Mouse (Mus musculus) CH12.LX (cell line): ENCODE measurements at regions not wholly inside any gene's neighbourhood (a gene's known extent, or its start where the extent isn't known, plus 50 kb on each side); places are given as distances from the start of the nearest gene placed in this dataset.

ENCODE experiments used
- DNase-seq: peaks from one replicate; pipeline ENCODE4 v3.0.0-alpha.2; 2013; ENCODE audit errors: extremely low read depth
- H3K27ac ChIP-seq: 2 replicates; pipeline ENCODE4 v1.5.1; 2012; ENCODE audit warnings: low read depth, mild to moderate bottlenecking, control low read depth, moderate library complexity; ENCODE audit not compliant: insufficient read depth
- H3K27me3 ChIP-seq: replicated peaks from 2 replicates; pipeline ENCODE3; 2012; ENCODE audit warnings: inconsistent platforms
- H3K36me3 ChIP-seq, 2 experiments: replicated peaks in 1 of 2; 2 replicates each; pipeline versions ENCODE3 to v1.6.1; 2012; ENCODE audit warnings: inconsistent platforms in 1 of 2, low read length in 1 of 2, mild to moderate bottlenecking in 1 of 2, mixed read lengths in 1 of 2, moderate library complexity in 1 of 2; ENCODE audit not compliant: control insufficient read depth in 1 of 2, insufficient read depth in 1 of 2
- H3K4me1 ChIP-seq, 2 experiments: 2 replicates each; pipeline ENCODE4 v1.6.1; 2012; ENCODE audit warnings: inconsistent platforms in 1 of 2, moderate library complexity in 1 of 2; ENCODE audit not compliant: insufficient read depth in 2 of 2, control insufficient read depth in 1 of 2
- H3K4me2 ChIP-seq: 2 replicates; pipeline ENCODE4 v1.6.1; 2012; ENCODE audit warnings: low read depth, mild to moderate bottlenecking, control low read depth; ENCODE audit not compliant: poor library complexity, insufficient read depth, severe bottlenecking
- H3K4me3 ChIP-seq, 3 experiments: fragments of 150-350 bp in 1 of 3; sonication (generic) in 1 of 3; replicated peaks in 1 of 3; 2 replicates each; pipeline versions ENCODE3 to v1.5.1; 2011 to 2012; ENCODE audit warnings: low read depth in 2 of 3, low read length in 2 of 3, mild to moderate bottlenecking in 2 of 3, moderate library complexity in 2 of 3, control low read depth in 1 of 3, improper control_type of control experiment in 1 of 3, inconsistent platforms in 1 of 3, mixed read lengths in 1 of 3; ENCODE audit not compliant: poor library complexity in 1 of 3
- H3K79me2 ChIP-seq: replicated peaks from 2 replicates; pipeline ENCODE4 v1.6.1; 2012; ENCODE audit warnings: mild to moderate bottlenecking, moderate library complexity; ENCODE audit not compliant: control insufficient read depth, poor library complexity, insufficient read depth, severe bottlenecking; ENCODE audit errors: extremely low read depth
- H3K9ac ChIP-seq: 2 replicates; pipeline ENCODE4 v1.6.1; 2012; ENCODE audit warnings: low read depth, mild to moderate bottlenecking, control low read depth, moderate library complexity; ENCODE audit not compliant: insufficient read depth
- H3K9me3 ChIP-seq: replicated peaks from 2 replicates; pipeline ENCODE3; 2012; ENCODE audit warnings: low read length, inconsistent platforms, mixed read lengths
- BHLHE40 ChIP-seq: IDR thresholded peaks from 2 replicates; pipeline ENCODE4 v1.6.1; 2011; ENCODE audit warnings: mild to moderate bottlenecking, low read depth, low read length, improper control_type of control experiment
- CTCF ChIP-seq, 2 experiments: IDR thresholded peaks in 1 of 2; conservative IDR thresholded peaks in 1 of 2; 2 replicates each; pipeline ENCODE4 v1.5.1; 2011 to 2012; ENCODE audit warnings: low read depth in 2 of 2, low read length in 2 of 2, improper control_type of control experiment in 1 of 2, inconsistent platforms in 1 of 2, mild to moderate bottlenecking in 1 of 2, moderate library complexity in 1 of 2
- EP300 ChIP-seq: IDR thresholded peaks from 2 replicates; pipeline ENCODE4 v1.6.1; 2011; ENCODE audit warnings: low read length, improper control_type of control experiment
- HCFC1 ChIP-seq: IDR thresholded peaks from 2 replicates; pipeline ENCODE4 v1.6.1; 2012; ENCODE audit warnings: low read depth, mild to moderate bottlenecking, inconsistent platforms, low read length, improper control_type of control experiment
- PAX5 ChIP-seq: IDR thresholded peaks from 2 replicates; pipeline ENCODE4 v1.6.1; 2012; ENCODE audit warnings: low read length, inconsistent platforms, mixed read lengths
- RAD21 ChIP-seq: IDR thresholded peaks from 2 replicates; pipeline ENCODE4 v1.6.1; 2011; ENCODE audit warnings: low read depth, mild to moderate bottlenecking, low read length, improper control_type of control experiment, moderate library complexity
- ZC3H11A ChIP-seq: IDR thresholded peaks from 2 replicates; pipeline ENCODE4 v1.6.1; 2012; ENCODE audit warnings: low read depth, mild to moderate bottlenecking, inconsistent platforms, low read length, improper control_type of control experiment
- ZMIZ1 ChIP-seq: IDR thresholded peaks from 2 replicates; pipeline ENCODE4 v1.6.1; 2012; ENCODE audit warnings: low read depth, mild to moderate bottlenecking, inconsistent platforms, low read length, improper control_type of control experiment
- dilution Hi-C: fragments of 300-500 bp; cut with MboI; formaldehyde crosslinking; loops from 2 replicates; pipeline ENCODE4 v1.14.3; 2020; ENCODE audit warnings: low sequenced_read_pairs; ENCODE audit not compliant: extremely low pct_unique_long_range_greater_than_20kb, extremely low pct_ligation_motif_present
- in situ Hi-C: fragments of 300-500 bp; cut with MboI; formaldehyde crosslinking; loops from 3 replicates; pipeline ENCODE4 v1.14.3; 2019; ENCODE audit warnings: low sequenced_read_pairs, low pct_ligation_motif_present, low pct_unique_long_range_greater_than_20kb, mixed read lengths

GRCm38 (mm10) chr9:46512276-46513051 lies 192.7 kb upstream of the 4931429L15Rik start:
- Histone ChIP-seq H3K79me2 (no peaks in the 10 kb centered on the region), H3K27ac (no peak overlapping the region), H3K27me3 (peaks cover 70% of the 10 kb centered on the region), H3K36me3 (no peaks in the 10 kb centered on the region), H3K9me3 (peaks cover 11% of the 10 kb centered on the region), H3K4me1 (0 out of 4 replicates have a peak, but pooled peaks cover 0 to 6% of the 10 kb centered on the region in 2 experiments), H3K4me2 (no peak overlapping the region), H3K4me3 (no peak overlapping the region), H3K9ac (no peak overlapping the region)
- TF ChIP-seq BHLHE40 = no peak
- TF ChIP-seq PAX5 = no peak
- no peak for TF ChIP-seq ZC3H11A
- no peak for DNase-seq
- dilution Hi-C loops = no loop called here
- in situ Hi-C loops = no loop called here

- no peak overlapping the region for H3K4me3 ChIP-seq
- H3K27ac ChIP-seq = no peak overlapping the region
- H3K36me3 ChIP-seq = no peaks in the 10 kb centered on the region
- no peak overlapping the region for H3K4me2 ChIP-seq
- H3K27me3 ChIP-seq = peaks cover 64% of the 10 kb centered on the region
- DNase-seq = no peak
- in situ Hi-C loops = no loop called here
- 0 out of 4 replicates have a peak, but pooled peaks cover 0 to 6% of the 10 kb centered on the region in 2 experiments for H3K4me1 ChIP-seq
- dilution Hi-C loops = no loop called here
- H3K79me2 ChIP-seq = no peaks in the 10 kb centered on the region
- no peak for TF ChIP-seq ZMIZ1
- peak; percentile 4 for TF ChIP-seq RAD21
- TF ChIP-seq CTCF (conservative IDR thresholded peaks at IDR 0.05 in 1 of 2, IDR thresholded peaks at IDR 0.05 in 1 of 2; ENCODE audit: low read depth in 2 of 2, low read length in 2 of 2) = 0 out of 4 replicates have a peak, but pooled peaks of 1 of the 2 experiments have one; percentile 12
- H3K9me3 ChIP-seq = peaks cover 11% of the 10 kb centered on the region
- H3K9ac ChIP-seq = no peak overlapping the region
Measured at GRCm38 (mm10) chr9:46511307-46511706, 191.5 kb upstream of the 4931429L15Rik start.

DNA sequence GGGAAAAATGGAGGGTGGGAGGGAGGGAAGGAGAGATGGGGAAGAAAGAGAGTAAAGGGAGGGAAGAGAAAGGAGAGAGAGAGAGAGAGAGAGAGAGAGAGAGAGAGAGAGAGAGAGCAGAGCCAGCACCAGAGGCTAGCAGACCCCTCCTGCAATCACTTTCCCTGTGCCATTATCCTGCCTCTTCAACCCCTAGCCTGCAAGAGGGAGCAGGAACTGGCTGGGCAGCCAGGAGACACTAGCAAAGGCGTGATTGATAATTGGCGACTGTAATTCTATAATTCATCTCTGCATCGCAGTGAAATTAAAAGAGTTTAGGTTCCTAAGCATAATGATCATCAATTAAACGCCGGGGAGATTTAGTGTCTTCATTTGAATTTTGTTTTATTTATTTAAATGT lies 190.1 kb upstream of the 4931429L15Rik start:
- Histone ChIP-seq H3K27ac (no peak overlapping the region), H3K4me1 (0 out of 4 replicates have a peak, but pooled peaks cover 0 to 6% of the 10 kb centered on the region in 2 experiments), H3K27me3 (peaks cover 61% of the 10 kb centered on the region), H3K4me3 (no peak overlapping the region), H3K9me3 (peaks cover 11% of the 10 kb centered on the region), H3K4me2 (no peak overlapping the region), H3K36me3 (no peaks in the 10 kb centered on the region), H3K9ac (no peak overlapping the region), H3K79me2 (no peaks in the 10 kb centered on the region)
- in situ Hi-C loops = no loop called here
- TF ChIP-seq HCFC1 = no peak
- no peak for TF ChIP-seq EP300
- dilution Hi-C loops = no loop called here
- no peak for DNase-seq
